ENCODE assay signal across 28 mouse cellular contexts in genomic region chr3:99156987-99157386, GRCm38 (mm10). TPM values are rescaled to one million over a fixed set of nuclear protein-coding genes. Genes with fewer than 3 reads are reported as not detected.
DNase-seq lines count a peak whose midpoint lies in the region; ATAC-seq and TF ChIP-seq lines count a peak whose summit lies in the region.
"Had no signal": no experiment of that assay in that cellular context is flagged by ENCODE, and none has a peak within 500 bp of the region (broad histone marks: within the 10 kb centered on the region; RNA-seq: fewer than 3 reads in every experiment).

No protein-coding gene starts in this region.

- WGBS in forebrain, embryonic 13.5 days = 30% methylated on average over 1 of the region's 1 CpGs
- WGBS in forebrain, embryonic 11.5 days = 59% methylated on average over 1 of the region's 1 CpGs
- WGBS in lung, embryonic 14.5 days = 44% methylated on average over 1 of the region's 1 CpGs

- peaks cover 18% of the 10 kb centered on the region for H3K4me1 ChIP-seq in forebrain, embryonic 13.5 days
- no peaks in the 10 kb centered on the region for H3K4me1 ChIP-seq in forebrain, embryonic 11.5 days (replicated peaks; ENCODE audit: control insufficient read depth, insufficient read depth, low read length)
- H3K4me1 ChIP-seq in lung, embryonic 14.5 days (ENCODE audit: insufficient read depth) = peaks cover 3% of the 10 kb centered on the region; the same call in 1 of the 2 replicates
- H3K4me1 ChIP-seq: embryonic facial prominence, embryonic 13.5 days; heart, embryonic 10.5 days had no signal

- H3K4me2 ChIP-seq in forebrain, embryonic 13.5 days = no peak overlapping the region
- H3K4me2 ChIP-seq in forebrain, embryonic 11.5 days (ENCODE audit: low read depth, low read length, severe bottlenecking) = no peak overlapping the region
- no peak overlapping the region for H3K4me2 ChIP-seq in lung, embryonic 14.5 days
- H3K4me2 ChIP-seq: embryonic facial prominence, embryonic 13.5 days; heart, embryonic 15.5 days; hindbrain, embryonic 13.5 days; limb, embryonic 13.5 days; liver, embryonic 11.5 days had no signal

- H3K36me3 ChIP-seq in forebrain, embryonic 13.5 days (ENCODE audit: poor library complexity, severe bottlenecking) = no peaks in the 10 kb centered on the region
- no peaks in the 10 kb centered on the region for H3K36me3 ChIP-seq in forebrain, embryonic 11.5 days (ENCODE audit: control insufficient read depth, insufficient read depth, low read length)
- no peaks in the 10 kb centered on the region for H3K36me3 ChIP-seq in lung, embryonic 14.5 days (ENCODE audit: insufficient read depth)
- H3K36me3 ChIP-seq: embryonic facial prominence, embryonic 13.5 days; hindbrain, embryonic 13.5 days; limb, embryonic 13.5 days had no signal

- TF ChIP-seq CTCF in lung, embryonic 14.5 days (IDR thresholded peaks at IDR 0.05; ENCODE audit: low read depth) = no peak

- DNase-seq in forebrain, embryonic 11.5 days (ENCODE audit: low spot score) = no peak
- DNase-seq in lung, embryonic 14.5 days = peak; percentile 19
- no peak for DNase-seq in lung, postnatal 36 days
- DNase-seq in retina, adult 2 months (ENCODE audit: low read depth, low spot score) = peak; percentile 13
- no peak for DNase-seq in retina, embryonic 14.5 days (ENCODE audit: low spot score)
- peak; percentile 8 for DNase-seq in retina, postnatal 7 days (ENCODE audit: low read depth, low spot score)
- DNase-seq in spleen, postnatal 14 days (ENCODE audit: low spot score in 2 of 2) = no peak
- DNase-seq: adrenal gland, postnatal 10 days; cerebellum, adult 11-12 months; cerebellum, adult 9-11 months; gastrocnemius, postnatal 10 days; kidney, adult 11 months; kidney, postnatal 14 days; layer of hippocampus, adult 9-11 months; right cerebral cortex, postnatal 25 days; thymus, postnatal 25 days had no signal

- peak; percentile 66; the same call in 1 of the 2 replicates for ATAC-seq in forebrain, embryonic 13.5 days
- no peak for ATAC-seq in forebrain, embryonic 11.5 days (replicated peaks; ENCODE audit: low FRiP score)
- no peak for ATAC-seq in lung, embryonic 14.5 days (ENCODE audit: insufficient read depth)
- ATAC-seq: inflammation-experienced regulatory T-cells, adult 6 months; Patski had no signal

- H3K27ac ChIP-seq in forebrain, embryonic 13.5 days = no peak overlapping the region
- H3K27ac ChIP-seq in forebrain, embryonic 11.5 days (ENCODE audit: low read depth, low read length) = no peak overlapping the region
- H3K27ac ChIP-seq in lung, embryonic 14.5 days (ENCODE audit: low read depth) = no peak overlapping the region
- H3K27ac ChIP-seq: embryonic facial prominence, embryonic 13.5 days; heart, embryonic 10.5 days; heart, embryonic 15.5 days; hindbrain, embryonic 13.5 days; left cerebral cortex, adult 2 months; limb, embryonic 13.5 days; macrophage had no signal

- no peaks in the 10 kb centered on the region for H3K27me3 ChIP-seq in forebrain, embryonic 13.5 days
- H3K27me3 ChIP-seq in forebrain, embryonic 11.5 days (ENCODE audit: control insufficient read depth, insufficient read depth, low read length) = no peaks in the 10 kb centered on the region
- no peaks in the 10 kb centered on the region for H3K27me3 ChIP-seq in lung, embryonic 14.5 days (ENCODE audit: insufficient read depth, low read length)
- H3K27me3 ChIP-seq: CH12.LX; embryonic facial prominence, embryonic 13.5 days; heart, embryonic 15.5 days; hindbrain, embryonic 13.5 days; limb, embryonic 13.5 days; Patski had no signal

- no peak overlapping the region for H3K9ac ChIP-seq in forebrain, embryonic 13.5 days
- H3K9ac ChIP-seq in forebrain, embryonic 11.5 days (ENCODE audit: low read length) = no peak overlapping the region
- H3K9ac ChIP-seq in lung, embryonic 14.5 days = no peak overlapping the region
- H3K9ac ChIP-seq: embryonic facial prominence, embryonic 13.5 days; heart, embryonic 15.5 days; hindbrain, embryonic 13.5 days; limb, embryonic 13.5 days had no signal

- peaks cover 9% of the 10 kb centered on the region; the same call in 1 of the 2 replicates for H3K9me3 ChIP-seq in forebrain, embryonic 13.5 days (replicated peaks)
- H3K9me3 ChIP-seq in forebrain, embryonic 11.5 days (ENCODE audit: control insufficient read depth, low read length) = no peaks in the 10 kb centered on the region
- peaks cover 3% of the 10 kb centered on the region; the same call in 1 of the 2 replicates for H3K9me3 ChIP-seq in lung, embryonic 14.5 days (ENCODE audit: low read depth, low read length)
- H3K9me3 ChIP-seq: heart, embryonic 15.5 days had no signal

- H3K4me3 ChIP-seq in forebrain, embryonic 13.5 days = no peak overlapping the region
- H3K4me3 ChIP-seq in forebrain, embryonic 11.5 days (ENCODE audit: low read depth, low read length) = no peak overlapping the region
- H3K4me3 ChIP-seq in lung, embryonic 14.5 days (ENCODE audit: low read depth, low read length) = no peak overlapping the region
- H3K4me3 ChIP-seq: embryonic facial prominence, embryonic 13.5 days; heart, embryonic 10.5 days; heart, embryonic 15.5 days; hindbrain, embryonic 13.5 days; left cerebral cortex, adult 2 months; limb, embryonic 13.5 days had no signal

RNA-seq across cellular contexts. Expression of gene Wars2, which starts 16.1 kb away (rescaled TPM):
- polyA plus RNA-seq in forebrain, embryonic 13.5 days (2015; fragmentation: Nextera tagmentation; extraction: Ambion mirVana) = 4.9 and 6.4 TPM in 2 replicates
- polyA plus RNA-seq in forebrain, embryonic 11.5 days (2014; fragmentation: Nextera tagmentation; extraction: Ambion mirVana) = 5.9 and 7.5 TPM in 2 replicates
- 7.2 and 8.8 TPM in 2 replicates for polyA plus RNA-seq in lung, embryonic 14.5 days (2014; fragmentation: Nextera tagmentation; extraction: Ambion mirVana)

Comparison
In these comparisons a context has a peak if more than half of its experiments do, and no peak if none do; other contexts are left out.
1. DNase-seq: peak in lung, embryonic 14.5 days (single experiment), retina, adult 2 months (single experiment) and retina, postnatal 7 days (single experiment); none in forebrain, embryonic 11.5 days (single experiment), lung, postnatal 36 days (single experiment), retina, embryonic 14.5 days (single experiment) and spleen, postnatal 14 days (0 of 2).